Mouse (Mus musculus): ENCODE measurements at regions not wholly inside any gene's neighbourhood (a gene's known extent, or its start where the extent isn't known, plus 50 kb on each side); places are given as distances from the start of the nearest gene placed in this dataset.

GRCm38 (mm10) chr14:104688440-104688839, 166.0 kb upstream of the Rnf219 start:
- H3K27ac ChIP-seq (ENCODE audit: control insufficient read depth, insufficient read depth, low read depth, low read length): no peak overlapping the region
- no peaks in the 10 kb centered on the region for H3K27me3 ChIP-seq (ENCODE audit: control insufficient read depth, insufficient read depth, low read length)
- H3K36me3 ChIP-seq (ENCODE audit: control insufficient read depth, insufficient read depth, low read length): no peaks in the 10 kb centered on the region
- no peaks in the 10 kb centered on the region for H3K4me1 ChIP-seq (ENCODE audit: control insufficient read depth, insufficient read depth, low read length)
- no peak for TF ChIP-seq POLR2A (IDR thresholded peaks at IDR 0.05; ENCODE audit: control insufficient read depth, low read depth, low read length)
- TF ChIP-seq CTCF (IDR thresholded peaks at IDR 0.05; ENCODE audit: control insufficient read depth, insufficient read depth, insufficient replicate concordance, low read depth, low read length): no peak
- H3K4me3 ChIP-seq (ENCODE audit: control insufficient read depth, low read depth, low read length): no peak overlapping the region

- H3K4me1 ChIP-seq (ENCODE audit: control insufficient read depth, insufficient read depth, low read length): peaks cover 5% of the 10 kb centered on the region
- no peaks in the 10 kb centered on the region for H3K36me3 ChIP-seq (ENCODE audit: control insufficient read depth, insufficient read depth, low read length)
- no peaks in the 10 kb centered on the region for H3K27me3 ChIP-seq (ENCODE audit: control insufficient read depth, insufficient read depth, low read length)
- TF ChIP-seq POLR2A (IDR thresholded peaks at IDR 0.05; ENCODE audit: control insufficient read depth, low read depth, low read length) (no peak), CTCF (IDR thresholded peaks at IDR 0.05; ENCODE audit: control insufficient read depth, insufficient read depth, insufficient replicate concordance, low read depth, low read length) (no peak)
- H3K27ac ChIP-seq (ENCODE audit: control insufficient read depth, insufficient read depth, low read depth, low read length): no peak overlapping the region
- H3K4me3 ChIP-seq (ENCODE audit: control insufficient read depth, low read depth, low read length): peak overlapping the region; percentile 22
Measured at GRCm38 (mm10) chr14:104676810-104677209, 154.4 kb upstream of the Rnf219 start.

- Histone ChIP-seq H3K4me1 (ENCODE audit: control insufficient read depth, insufficient read depth, low read length) (no peaks in the 10 kb centered on the region), H3K4me3 (ENCODE audit: control insufficient read depth, low read depth, low read length) (no peak overlapping the region), H3K27me3 (ENCODE audit: control insufficient read depth, insufficient read depth, low read length) (no peaks in the 10 kb centered on the region), H3K36me3 (ENCODE audit: control insufficient read depth, insufficient read depth, low read length) (no peaks in the 10 kb centered on the region), H3K27ac (ENCODE audit: control insufficient read depth, insufficient read depth, low read depth, low read length) (no peak overlapping the region)
- TF ChIP-seq CTCF (IDR thresholded peaks at IDR 0.05; ENCODE audit: control insufficient read depth, insufficient read depth, insufficient replicate concordance, low read depth, low read length) (no peak), POLR2A (IDR thresholded peaks at IDR 0.05; ENCODE audit: control insufficient read depth, low read depth, low read length) (no peak)
Measured at GRCm38 (mm10) chr14:104661696-104662095, 139.3 kb upstream of the Rnf219 start.

GRCm38 (mm10) chr14:104658751-104659150, 136.3 kb upstream of the Rnf219 start:
- Histone ChIP-seq H3K4me1 (ENCODE audit: control insufficient read depth, insufficient read depth, low read length) (no peaks in the 10 kb centered on the region), H3K36me3 (ENCODE audit: control insufficient read depth, insufficient read depth, low read length) (no peaks in the 10 kb centered on the region), H3K27ac (ENCODE audit: control insufficient read depth, insufficient read depth, low read depth, low read length) (no peak overlapping the region), H3K27me3 (ENCODE audit: control insufficient read depth, insufficient read depth, low read length) (no peaks in the 10 kb centered on the region), H3K4me3 (ENCODE audit: control insufficient read depth, low read depth, low read length) (no peak overlapping the region)
- TF ChIP-seq CTCF (IDR thresholded peaks at IDR 0.05; ENCODE audit: control insufficient read depth, insufficient read depth, insufficient replicate concordance, low read depth, low read length) (no peak), POLR2A (IDR thresholded peaks at IDR 0.05; ENCODE audit: control insufficient read depth, low read depth, low read length) (no peak)

- Histone ChIP-seq H3K36me3 (ENCODE audit: control insufficient read depth, insufficient read depth, low read length) (no peaks in the 10 kb centered on the region), H3K4me3 (ENCODE audit: control insufficient read depth, low read depth, low read length) (no peak overlapping the region), H3K27ac (ENCODE audit: control insufficient read depth, insufficient read depth, low read depth, low read length) (no peak overlapping the region), H3K27me3 (ENCODE audit: control insufficient read depth, insufficient read depth, low read length) (no peaks in the 10 kb centered on the region), H3K4me1 (ENCODE audit: control insufficient read depth, insufficient read depth, low read length) (no peaks in the 10 kb centered on the region)
- TF ChIP-seq CTCF (IDR thresholded peaks at IDR 0.05; ENCODE audit: control insufficient read depth, insufficient read depth, insufficient replicate concordance, low read depth, low read length): no peak
- TF ChIP-seq POLR2A (IDR thresholded peaks at IDR 0.05; ENCODE audit: control insufficient read depth, low read depth, low read length): no peak
Measured at GRCm38 (mm10) chr14:104649980-104650379, 127.5 kb upstream of the Rnf219 start.

- no peak overlapping the region for H3K27ac ChIP-seq (ENCODE audit: control insufficient read depth, insufficient read depth, low read depth, low read length)
- no peak overlapping the region for H3K4me3 ChIP-seq (ENCODE audit: control insufficient read depth, low read depth, low read length)
- H3K27me3 ChIP-seq (ENCODE audit: control insufficient read depth, insufficient read depth, low read length): no peaks in the 10 kb centered on the region
- H3K36me3 ChIP-seq (ENCODE audit: control insufficient read depth, insufficient read depth, low read length): no peaks in the 10 kb centered on the region
- no peaks in the 10 kb centered on the region for H3K4me1 ChIP-seq (ENCODE audit: control insufficient read depth, insufficient read depth, low read length)
- TF ChIP-seq CTCF (IDR thresholded peaks at IDR 0.05; ENCODE audit: control insufficient read depth, insufficient read depth, insufficient replicate concordance, low read depth, low read length) (no peak), POLR2A (IDR thresholded peaks at IDR 0.05; ENCODE audit: control insufficient read depth, low read depth, low read length) (no peak)
Measured at GRCm38 (mm10) chr14:104644626-104645025, 122.2 kb upstream of the Rnf219 start.

- Histone ChIP-seq H3K27ac (ENCODE audit: control insufficient read depth, insufficient read depth, low read depth, low read length) (no peak overlapping the region), H3K4me1 (ENCODE audit: control insufficient read depth, insufficient read depth, low read length) (no peaks in the 10 kb centered on the region), H3K36me3 (ENCODE audit: control insufficient read depth, insufficient read depth, low read length) (no peaks in the 10 kb centered on the region), H3K27me3 (ENCODE audit: control insufficient read depth, insufficient read depth, low read length) (no peaks in the 10 kb centered on the region), H3K4me3 (ENCODE audit: control insufficient read depth, low read depth, low read length) (no peak overlapping the region)
- no peak for TF ChIP-seq CTCF (IDR thresholded peaks at IDR 0.05; ENCODE audit: control insufficient read depth, insufficient read depth, insufficient replicate concordance, low read depth, low read length)
- no peak for TF ChIP-seq POLR2A (IDR thresholded peaks at IDR 0.05; ENCODE audit: control insufficient read depth, low read depth, low read length)
Measured at GRCm38 (mm10) chr14:104642783-104643182, 120.3 kb upstream of the Rnf219 start.

- no peak for TF ChIP-seq CTCF (IDR thresholded peaks at IDR 0.05; ENCODE audit: control insufficient read depth, insufficient read depth, insufficient replicate concordance, low read depth, low read length)
- no peak overlapping the region for H3K27ac ChIP-seq (ENCODE audit: control insufficient read depth, insufficient read depth, low read depth, low read length)
- no peaks in the 10 kb centered on the region for H3K36me3 ChIP-seq (ENCODE audit: control insufficient read depth, insufficient read depth, low read length)
- no peak overlapping the region for H3K4me3 ChIP-seq (ENCODE audit: control insufficient read depth, low read depth, low read length)
- H3K4me1 ChIP-seq (ENCODE audit: control insufficient read depth, insufficient read depth, low read length): no peaks in the 10 kb centered on the region
- no peaks in the 10 kb centered on the region for H3K27me3 ChIP-seq (ENCODE audit: control insufficient read depth, insufficient read depth, low read length)
Measured at GRCm38 (mm10) chr14:104639300-104639699, 116.9 kb upstream of the Rnf219 start.

Measured in testis, adult 2 months (tissue).